Mouse (Mus musculus) megakaryocyte, embryonic 14.5 days (primary cell): ENCODE measurements around the gene Tfam.

ENCODE experiments used
- FLI1 ChIP-seq: IDR thresholded peaks from 2 replicates; pipeline ENCODE4 v1.6.1; 2012; ENCODE audit warnings: low read length, inconsistent platforms, mixed read lengths
- GATA1 ChIP-seq: IDR thresholded peaks from 3 replicates; pipeline ENCODE4 v1.6.1; 2012; ENCODE audit warnings: mixed read lengths, low read length, inconsistent platforms, borderline replicate concordance

GRCm38 (mm10) chr10:71185059-71185458 is 53.0 kb downstream of the Tfam start:
- TF ChIP-seq FLI1: no peak
- no peak for TF ChIP-seq GATA1
